Mouse (Mus musculus) embryonic stem cell, embryonic (primary cell): ENCODE data around the gene Acoxl.

Experiments
- CTCF ChIA-PET, 4 experiments: fragments of 300-600 bp in 2 of 4; fragments of 350-600 bp in 2 of 4; sonication (Branson Sonifier 250); formaldehyde crosslinking; loops; one replicate each; lab custom pipeline; 2022; ENCODE audit warnings: inconsistent platforms in 2 of 4; lab: Charles Lee
- POLR2A ChIA-PET, 4 experiments: fragments of 300-600 bp in 2 of 4; fragments of 350-600 bp in 2 of 4; sonication (Branson Sonifier 250); formaldehyde crosslinking; loops; one replicate each; lab custom pipeline; 2022; ENCODE audit warnings: antibody characterized with exemption in 4 of 4, inconsistent platforms in 1 of 4; lab: Charles Lee

Gene Acoxl

GRCm38 (mm10) chr2:127838576-127838975 is at the start of gene Acoxl:
TSS of gene Acoxl (plus strand) at chr2:127838876.
- POLR2A ChIA-PET: interaction anchor here (0.5 to 2.5 kb wide), 17 partner anchors 8 to 1371 kb away, joined by 3 to 16 read pairs (median 4); partner anchors contain the start of genes Nphp1 (in 3 of the 4), Mtln (in 2 of the 4), Bcl2l11 (in 1 of the 4) and Mrps5 (in 1 of the 4)
- CTCF ChIA-PET: interaction anchor here in 2 of 4 experiments (0.9 to 1.4 kb wide), 3 partner anchors 155 to 706 kb away, joined by 3 to 5 read pairs (median 4); no protein-coding TSS in a partner anchor

GRCm38 (mm10) chr2:127789138-127789537 is 49.5 kb upstream of the Acoxl start:
- ChIA-PET POLR2A (interaction anchor here (0.6 to 1.8 kb wide), 20 partner anchors 9 to 1181 kb away, joined by 3 to 5 read pairs (median 4); partner anchors contain the start of genes Acoxl (in 2 of the 4), Bub1 (in 2 of the 4), Blvra (in 1 of the 4) and Tmem87b (in 1 of the 4)), CTCF (interaction anchor here in 1 of 4 experiments (1.1 kb wide), 1 partner anchor 105 kb away, joined by 5 read pairs; no protein-coding TSS in a partner anchor)

- POLR2A ChIA-PET: interaction anchor here in 3 of 4 experiments (0.6 to 1.8 kb wide), 10 partner anchors 9 to 1182 kb away, joined by 3 to 5 read pairs (median 4); partner anchors contain the start of genes Blvra (in 1 of the 3) and Bub1 (in 1 of the 3)
Observed at GRCm38 (mm10) chr2:127789651-127790270, 48.9 kb upstream of the Acoxl start.

GRCm38 (mm10) chr2:127791919-127792603 is 46.6 kb upstream of the Acoxl start, which contains the start of gene Mtln:
TSS of gene Mtln (minus strand) at chr2:127792488.
- ChIA-PET POLR2A (interaction anchor here in 3 of 4 experiments (0.6 to 2.5 kb wide), 44 partner anchors 9 to 1407 kb away, joined by 3 to 34 read pairs (median 4); partner anchors contain the start of genes Bub1 (in 3 of the 3), Acoxl (in 2 of the 3), Mrps5 (in 2 of the 3) and Stard7 (in 2 of the 3)), CTCF (interaction anchor here in 3 of 4 experiments (0.6 to 1.5 kb wide), 3 partner anchors 184 to 1026 kb away, joined by 3 to 4 read pairs (median 3); partner anchors contain the start of gene Tmem87b (in 1 of the 3))

More at GRCm38 (mm10) chr2:127789651-127790270, 48.9 kb upstream of the Acoxl start:
- CTCF ChIA-PET: interaction anchor here in 1 of 4 experiments (0.6 kb wide), 1 partner anchor 51 kb away, joined by 6 read pairs; no protein-coding TSS in a partner anchor

- ChIA-PET CTCF (interaction anchor here (0.6 to 2.0 kb wide), 6 partner anchors 14 to 878 kb away, joined by 3 to 8 read pairs (median 4); no protein-coding TSS in a partner anchor), POLR2A (interaction anchor here in 3 of 4 experiments (0.7 to 2.5 kb wide), 20 partner anchors 9 to 986 kb away, joined by 3 to 11 read pairs (median 4); partner anchors contain the start of genes Mtln (in 3 of the 3), Bcl2l11 (in 1 of the 3), Nphp1 (in 1 of the 3) and Tmem87b (in 1 of the 3))
Observed at GRCm38 (mm10) chr2:127831401-127832102, 7.1 kb upstream of the Acoxl start, which contains the start of gene Bub1. TSS of gene Bub1 (minus strand) at chr2:127831865.

- CTCF ChIA-PET: interaction anchor here (0.5 to 2.0 kb wide), 6 partner anchors 13 to 741 kb away, joined by 3 to 8 read pairs (median 5); no protein-coding TSS in a partner anchor
- POLR2A ChIA-PET: interaction anchor here in 3 of 4 experiments (0.7 to 2.5 kb wide), 15 partner anchors 11 to 986 kb away, joined by 3 to 11 read pairs (median 5); partner anchors contain the start of genes Mtln (in 3 of the 3), Bcl2l11 (in 1 of the 3), Nphp1 (in 1 of the 3) and Tmem87b (in 1 of the 3)
Observed at GRCm38 (mm10) chr2:127832103-127832832, 6.4 kb upstream of the Acoxl start.

- CTCF ChIA-PET: interaction anchor here (0.5 to 2.0 kb wide), 6 partner anchors 13 to 740 kb away, joined by 3 to 8 read pairs (median 5); no protein-coding TSS in a partner anchor
- POLR2A ChIA-PET: interaction anchor here in 1 of 4 experiments (2.5 kb wide), 1 partner anchor 30 kb away, joined by 7 read pairs; no protein-coding TSS in a partner anchor
Observed at GRCm38 (mm10) chr2:127832833-127833190, 5.9 kb upstream of the Acoxl start.

- CTCF ChIA-PET: interaction anchor here in 3 of 4 experiments (0.6 to 1.4 kb wide), 2 partner anchors 21 to 573 kb away, joined by 3 to 5 read pairs (median 4); no protein-coding TSS in a partner anchor
- POLR2A ChIA-PET: interaction anchor here (0.5 to 2.5 kb wide), 16 partner anchors 9 to 1370 kb away, joined by 3 to 16 read pairs (median 4); partner anchors contain the start of genes Mtln (in 2 of the 4), Nphp1 (in 2 of the 4), Bcl2l11 (in 1 of the 4) and Mrps5 (in 1 of the 4)
Observed at GRCm38 (mm10) chr2:127839425-127839824, 749 bp downstream of the Acoxl start.

GRCm38 (mm10) chr2:127841402-127841801 is 2.7 kb downstream of the Acoxl start:
- ChIA-PET POLR2A (no interaction called here), CTCF (no interaction called here)

- CTCF ChIA-PET: no interaction called here
- POLR2A ChIA-PET: interaction anchor here in 2 of 4 experiments (0.7 to 1.1 kb wide), 3 partner anchors 11 to 370 kb away, joined by 3 to 4 read pairs (median 4); partner anchors contain the start of gene Bub1 (in 1 of the 2)
Observed at GRCm38 (mm10) chr2:127842421-127842820, 3.7 kb downstream of the Acoxl start.

- POLR2A ChIA-PET: interaction anchor here in 3 of 4 experiments (0.5 to 1.3 kb wide), 5 partner anchors 14 to 57 kb away, joined by 3 to 8 read pairs (median 4); partner anchors contain the start of genes Bub1 (in 2 of the 3), Nphp1 (in 2 of the 3) and Mtln (in 1 of the 3)
- CTCF ChIA-PET: interaction anchor here (0.6 to 1.7 kb wide), 11 partner anchors 8 to 632 kb away, joined by 3 to 8 read pairs (median 3); partner anchors contain the start of gene Bub1 (in 3 of the 4)
Observed at GRCm38 (mm10) chr2:127845346-127845982, 6.8 kb downstream of the Acoxl start.

- ChIA-PET POLR2A (interaction anchor here in 3 of 4 experiments (0.5 to 1.3 kb wide), 5 partner anchors 14 to 57 kb away, joined by 3 to 8 read pairs (median 4); partner anchors contain the start of genes Bub1 (in 2 of the 3), Nphp1 (in 2 of the 3) and Mtln (in 1 of the 3)), CTCF (interaction anchor here (0.6 to 1.7 kb wide), 12 partner anchors 9 to 632 kb away, joined by 3 to 8 read pairs (median 3); partner anchors contain the start of gene Bub1 (in 3 of the 4))
Observed at GRCm38 (mm10) chr2:127846008-127846407, 7.3 kb downstream of the Acoxl start.

- CTCF ChIA-PET: interaction anchor here (0.6 to 1.7 kb wide), 8 partner anchors 9 to 587 kb away, joined by 3 to 8 read pairs (median 4); partner anchors contain the start of gene Bub1 (in 1 of the 4)
- POLR2A ChIA-PET: no interaction called here
Observed at GRCm38 (mm10) chr2:127846571-127846970, 7.9 kb downstream of the Acoxl start.

GRCm38 (mm10) chr2:127850371-127850770 is 11.7 kb downstream of the Acoxl start:
- ChIA-PET POLR2A (no interaction called here), CTCF (no interaction called here)

- ChIA-PET POLR2A (interaction anchor here in 1 of 4 experiments (0.9 kb wide), 1 partner anchor 16 kb away, joined by 3 read pairs; the partner anchor contains the start of gene Acoxl), CTCF (no interaction called here)
Observed at GRCm38 (mm10) chr2:127854332-127854991, 15.8 kb downstream of the Acoxl start.
